Mouse (Mus musculus) testis, adult 2 months (tissue): Measurements from ENCODE around the gene Gm17545.

Experiments used
- CTCF ChIP-seq: fragments of 200-500 bp; IDR thresholded peaks from 2 replicates; pipeline ENCODE4 v1.5.1; 2012; ENCODE audit warnings: low read depth, mild to moderate bottlenecking, inconsistent platforms, low read length, moderate library complexity; ENCODE audit not compliant: control insufficient read depth, insufficient read depth, insufficient replicate concordance
- POLR2A ChIP-seq: fragments of 200-500 bp; IDR thresholded peaks from 2 replicates; pipeline ENCODE4 v1.6.1; 2012; ENCODE audit warnings: low read depth, mild to moderate bottlenecking, inconsistent platforms, low read length, moderate library complexity; ENCODE audit not compliant: control insufficient read depth

- TF ChIP-seq POLR2A (no peak), CTCF (no peak)
Measured at GRCm38 (mm10) chr9:22428028-22428665, 25.9 kb upstream of the Gm17545 start.
